Mouse (Mus musculus) neural tube, embryonic 13.5 days (tissue): ENCODE data around the gene Shq1. TPM values are rescaled to one million over a fixed set of nuclear protein-coding genes. Genes with fewer than 3 reads are reported as not detected.

Experiments used
- ATAC-seq: fragments of 200-750 bp; cut with Nextera tagmentation; 2 replicates; pipeline ENCODE4 v1.8.0; 2017; ENCODE audit warnings: low read depth, mild to moderate bottlenecking, moderate TSS enrichment, moderate library complexity
- H3K27ac ChIP-seq: fragments of 300-500 bp; sonication (generic); replicated peaks from 2 replicates; pipeline ENCODE4 v1.5.1; 2015; ENCODE audit warnings: moderate library complexity, mild to moderate bottlenecking, inconsistent platforms
- H3K27me3 ChIP-seq: fragments of 300-500 bp; sonication (generic); 2 replicates; pipeline ENCODE4 v1.6.1; 2015; ENCODE audit warnings: mild to moderate bottlenecking, inconsistent platforms
- H3K36me3 ChIP-seq: fragments of 300-500 bp; sonication (generic); 2 replicates; pipeline ENCODE4 v1.6.1; 2015; ENCODE audit warnings: mild to moderate bottlenecking, inconsistent platforms
- H3K4me1 ChIP-seq: fragments of 300-500 bp; sonication (generic); replicated peaks from 2 replicates; pipeline ENCODE4 v1.6.1; 2015; ENCODE audit warnings: inconsistent platforms
- H3K4me2 ChIP-seq: fragments of 300-500 bp; sonication (generic); 2 replicates; pipeline ENCODE4 v1.6.1; 2015; ENCODE audit warnings: inconsistent platforms, mild to moderate bottlenecking, moderate library complexity
- H3K4me3 ChIP-seq: fragments of 300-500 bp; sonication (generic); 2 replicates; pipeline ENCODE4 v1.5.1; 2015; ENCODE audit warnings: mild to moderate bottlenecking, inconsistent platforms
- H3K9ac ChIP-seq: fragments of 300-500 bp; sonication (generic); 2 replicates; pipeline ENCODE4 v1.6.1; 2015; ENCODE audit warnings: moderate library complexity, mild to moderate bottlenecking, inconsistent platforms
- H3K9me3 ChIP-seq: fragments of 300-500 bp; sonication (generic); 2 replicates; pipeline ENCODE4 v1.6.1; 2016; ENCODE audit warnings: inconsistent platforms
- WGBS: fragments of 180-500 bp; shearing (Covaris S2); methylation state at CpG from one replicate; pipeline ENCODE4 v1.1.7; 2015; 5-methylcytosine and 5-hydroxymethylcytosine counted together
- polyA plus RNA-seq: library from polyadenylated mRNA; unstranded; fragments of >200 nt; fragmentation: Nextera tagmentation; extraction: Ambion mirVana; gene quantifications from 2 replicates; pipeline ENCODE4 v1.2.1, GENCODE M21; 2015

Shq1 gene
- polyA plus RNA-seq, 1 experiment from 2014 or later = 9.8 TPM

DNA sequence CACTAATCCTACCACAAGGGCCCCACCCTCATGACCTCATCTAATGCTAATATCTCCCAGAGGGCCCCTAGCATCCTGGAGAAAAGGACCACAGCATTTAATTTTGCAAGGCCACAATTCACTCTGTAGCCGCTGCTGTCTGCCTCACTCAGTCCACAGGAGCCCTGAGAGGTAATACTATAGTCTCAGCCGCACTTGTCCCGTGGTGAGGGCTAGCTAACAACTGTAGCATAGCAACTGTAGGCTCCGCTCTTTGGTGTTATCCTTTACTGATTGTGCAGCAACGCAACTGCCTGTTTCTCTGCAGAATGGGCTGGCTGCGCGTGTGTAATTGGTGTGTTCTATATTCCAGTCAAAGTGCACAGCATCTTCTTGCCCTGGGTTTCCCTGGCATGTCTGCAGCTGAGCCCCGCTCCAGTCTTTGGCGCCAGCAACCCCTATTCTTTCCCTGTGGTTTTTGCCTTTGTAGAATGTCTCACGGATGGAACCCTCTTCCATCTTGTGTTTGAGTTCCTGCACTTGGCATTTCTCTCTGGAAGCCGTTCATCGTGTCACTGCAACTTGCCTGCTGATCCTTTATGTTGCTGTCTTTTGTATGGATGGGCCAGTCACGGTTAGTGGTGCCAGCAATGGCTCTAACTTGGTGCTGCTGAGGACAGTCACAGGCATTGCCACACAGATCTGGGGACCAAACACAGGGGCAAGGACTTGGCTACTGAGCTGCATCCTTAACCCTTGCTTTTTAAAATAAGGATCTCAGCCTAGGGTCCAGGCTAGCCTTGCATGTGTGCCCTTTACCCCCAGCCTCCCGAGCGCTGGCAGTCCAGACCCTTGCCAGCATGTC, 128.6 kb downstream of the Shq1 start:
- peaks cover 18% of the 10 kb centered on the region; the same call in 1 of the 2 replicates for H3K27me3 ChIP-seq
- no peak overlapping the region for H3K4me3 ChIP-seq
- no peaks in the 10 kb centered on the region for H3K9me3 ChIP-seq
- peaks cover 10% of the 10 kb centered on the region for H3K4me1 ChIP-seq
- H3K9ac ChIP-seq = no peak overlapping the region
- H3K4me2 ChIP-seq = no peak overlapping the region
- ATAC-seq = 0 out of 2 replicates have a peak, but pooled peaks have one; percentile 22
- no peak overlapping the region for H3K27ac ChIP-seq
- H3K36me3 ChIP-seq = no peaks in the 10 kb centered on the region
- WGBS = 49% methylated on average over 15 of the region's 15 CpGs

DNA sequence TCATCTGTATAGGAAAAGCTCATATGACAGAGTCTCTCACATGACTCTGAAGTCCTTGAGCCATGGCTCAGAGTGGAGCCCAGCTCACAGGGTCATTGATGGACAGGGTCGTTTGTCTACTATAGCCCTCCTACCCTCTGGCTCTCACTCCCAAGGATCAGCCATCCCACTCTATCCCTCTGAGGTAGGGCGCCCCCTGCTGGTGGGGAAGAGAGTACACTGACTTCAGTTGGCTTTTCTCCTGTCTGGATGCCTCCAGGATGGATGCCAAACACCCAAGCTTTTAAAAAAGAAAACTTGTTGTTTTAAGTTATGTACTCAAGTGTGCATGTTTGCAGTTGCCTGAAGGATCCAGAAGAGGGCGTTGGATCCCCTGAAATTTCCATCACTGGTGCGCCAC, 131.3 kb downstream of the Shq1 start:
- no peak overlapping the region for H3K4me3 ChIP-seq
- H3K27me3 ChIP-seq = peaks cover 18% of the 10 kb centered on the region; the same call in 1 of the 2 replicates
- no peaks in the 10 kb centered on the region for H3K36me3 ChIP-seq
- H3K27ac ChIP-seq = no peak overlapping the region
- H3K4me2 ChIP-seq = no peak overlapping the region
- no peaks in the 10 kb centered on the region for H3K9me3 ChIP-seq
- 45% methylated on average over 4 of the region's 4 CpGs for WGBS
- no peak overlapping the region for H3K9ac ChIP-seq
- peaks cover 13% of the 10 kb centered on the region for H3K4me1 ChIP-seq
- ATAC-seq = no peak

DNA sequence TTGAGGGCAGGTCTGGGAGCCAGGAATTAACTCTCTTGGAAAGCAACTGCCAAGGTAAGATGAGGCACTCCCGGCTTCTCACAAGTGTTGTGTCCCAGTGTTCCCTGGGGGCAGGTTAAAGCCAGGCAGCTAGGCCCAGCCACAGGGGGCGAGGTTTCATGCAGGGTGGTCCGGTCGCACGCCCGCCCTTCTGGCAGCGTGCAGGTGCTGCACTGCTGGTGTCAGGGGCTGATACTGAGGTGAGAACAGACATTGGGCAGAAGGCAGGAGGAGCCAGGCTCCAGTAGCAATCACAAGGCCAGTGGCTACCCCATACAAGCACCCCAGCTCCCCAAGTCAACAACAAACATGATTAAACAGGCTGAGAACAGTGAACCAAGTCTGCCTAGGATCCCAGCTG, 132.4 kb downstream of the Shq1 start:
- no peak overlapping the region for H3K4me3 ChIP-seq
- peaks cover 13% of the 10 kb centered on the region for H3K4me1 ChIP-seq
- H3K4me2 ChIP-seq = no peak overlapping the region
- H3K9me3 ChIP-seq = no peaks in the 10 kb centered on the region
- no peaks in the 10 kb centered on the region for H3K36me3 ChIP-seq
- H3K27ac ChIP-seq = no peak overlapping the region
- no peak overlapping the region for H3K9ac ChIP-seq
- H3K27me3 ChIP-seq = peaks cover 9% of the 10 kb centered on the region; the same call in 1 of the 2 replicates
- WGBS = 64% methylated on average over 7 of the region's 7 CpGs
- no peak for ATAC-seq

DNA sequence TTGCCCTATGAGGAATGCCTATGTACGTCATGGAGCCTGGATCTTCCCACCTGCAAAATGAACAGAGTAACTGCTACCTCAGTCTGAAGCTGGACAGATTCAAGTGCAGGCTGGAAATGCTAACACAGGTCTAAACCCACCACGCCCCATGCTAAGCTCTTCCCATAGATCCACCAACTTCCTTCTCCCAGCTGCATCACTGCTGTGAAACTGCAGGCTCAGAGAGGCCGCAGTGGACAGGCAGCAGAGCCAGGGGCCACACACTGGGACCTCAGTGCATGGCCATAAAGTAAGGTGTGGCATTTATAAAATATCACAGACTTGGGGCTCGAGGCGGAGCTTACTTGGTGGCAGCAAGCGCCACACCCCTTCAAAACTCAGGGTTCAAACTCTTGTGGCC, 133.0 kb downstream of the Shq1 start:
- Histone ChIP-seq H3K27ac (no peak overlapping the region), H3K4me2 (no peak overlapping the region), H3K4me3 (no peak overlapping the region), H3K27me3 (peaks cover 9% of the 10 kb centered on the region; the same call in 1 of the 2 replicates), H3K4me1 (peaks cover 13% of the 10 kb centered on the region), H3K9ac (no peak overlapping the region), H3K9me3 (no peaks in the 10 kb centered on the region), H3K36me3 (no peaks in the 10 kb centered on the region)
- WGBS = 84% methylated on average over 6 of the region's 6 CpGs
- no peak for ATAC-seq

DNA sequence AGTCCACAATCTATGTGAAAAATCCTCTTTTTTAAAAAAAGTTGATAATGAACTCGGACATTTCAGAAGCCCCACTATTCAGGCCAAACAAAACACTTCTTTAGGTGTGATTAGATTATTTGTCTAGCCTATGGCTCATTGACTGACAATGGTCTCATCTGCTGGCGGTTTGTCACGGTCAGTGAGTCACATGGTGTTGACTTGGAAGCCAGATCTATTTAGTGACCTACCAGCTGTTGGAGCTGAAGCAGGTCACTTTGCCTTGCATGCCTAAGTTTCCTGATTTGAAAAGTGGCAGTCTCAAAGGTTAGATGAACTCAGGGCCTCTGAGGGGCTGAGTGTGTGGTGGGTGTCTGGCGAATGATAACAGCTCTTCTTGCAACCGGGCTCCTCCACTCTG, 133.9 kb downstream of the Shq1 start:
- ATAC-seq = no peak
- Histone ChIP-seq H3K4me2 (no peak overlapping the region), H3K36me3 (no peaks in the 10 kb centered on the region), H3K9me3 (no peaks in the 10 kb centered on the region), H3K9ac (no peak overlapping the region), H3K4me3 (no peak overlapping the region), H3K4me1 (peaks cover 6% of the 10 kb centered on the region), H3K27ac (no peak overlapping the region), H3K27me3 (peaks cover 15% of the 10 kb centered on the region)
- 60% methylated on average over 5 of the region's 5 CpGs for WGBS

DNA sequence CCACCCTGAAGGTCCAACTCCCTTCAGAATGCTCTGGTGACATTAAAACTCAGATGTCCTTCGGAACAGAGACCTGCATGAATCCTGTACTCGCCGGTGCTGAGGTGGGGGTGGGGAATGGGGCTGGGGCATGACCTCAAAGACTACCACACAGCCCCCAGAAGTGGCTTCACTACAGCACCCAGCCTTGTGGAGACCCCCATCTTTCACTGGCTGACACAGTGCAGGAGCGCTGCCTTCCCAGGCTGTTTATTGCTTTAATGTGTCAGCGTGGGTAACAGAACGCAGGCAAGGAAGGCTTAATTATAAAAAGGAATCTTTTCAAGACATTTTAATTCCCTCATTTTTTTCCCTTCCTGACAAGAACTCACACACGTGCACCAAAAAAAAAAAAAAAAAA, 137.6 kb downstream of the Shq1 start:
- 60% methylated on average over 7 of the region's 7 CpGs for WGBS
- no peaks in the 10 kb centered on the region for H3K36me3 ChIP-seq
- no peaks in the 10 kb centered on the region for H3K9me3 ChIP-seq
- H3K4me3 ChIP-seq = no peak overlapping the region
- H3K9ac ChIP-seq = no peak overlapping the region
- H3K27ac ChIP-seq = no peak overlapping the region
- no peak for ATAC-seq
- H3K4me1 ChIP-seq = peaks cover 6% of the 10 kb centered on the region; the same call in 1 of the 2 replicates
- peaks cover 10% of the 10 kb centered on the region; the same call in 1 of the 2 replicates for H3K27me3 ChIP-seq
- H3K4me2 ChIP-seq = no peak overlapping the region

DNA sequence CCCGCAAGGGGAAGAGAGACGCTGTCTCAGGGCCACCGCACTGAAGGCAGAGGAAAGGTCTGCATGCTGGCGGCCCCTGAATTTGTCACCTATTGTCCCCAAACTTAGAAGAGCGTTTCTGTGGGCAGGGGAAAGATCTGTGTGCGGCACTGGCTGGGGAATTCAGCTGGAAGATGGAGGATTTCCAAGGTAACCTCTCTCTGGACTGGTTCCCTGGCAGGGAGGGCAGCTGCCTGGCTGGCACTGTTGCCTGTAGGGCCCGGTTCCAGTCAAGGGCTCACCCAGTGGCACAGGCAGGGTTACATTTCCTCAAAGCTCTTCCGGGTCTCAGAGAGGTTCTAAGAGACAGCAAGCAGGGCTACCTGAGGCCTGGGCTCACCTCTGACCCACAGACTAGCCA, 138.6 kb downstream of the Shq1 start:
- ATAC-seq = no peak
- WGBS = 78% methylated on average over 8 of the region's 8 CpGs
- Histone ChIP-seq H3K36me3 (no peaks in the 10 kb centered on the region), H3K27me3 (peaks cover 7% of the 10 kb centered on the region; the same call in 1 of the 2 replicates), H3K4me1 (peaks cover 7% of the 10 kb centered on the region; the same call in 1 of the 2 replicates), H3K4me3 (no peak overlapping the region), H3K9ac (no peak overlapping the region), H3K4me2 (no peak overlapping the region), H3K27ac (no peak overlapping the region), H3K9me3 (no peaks in the 10 kb centered on the region)

DNA sequence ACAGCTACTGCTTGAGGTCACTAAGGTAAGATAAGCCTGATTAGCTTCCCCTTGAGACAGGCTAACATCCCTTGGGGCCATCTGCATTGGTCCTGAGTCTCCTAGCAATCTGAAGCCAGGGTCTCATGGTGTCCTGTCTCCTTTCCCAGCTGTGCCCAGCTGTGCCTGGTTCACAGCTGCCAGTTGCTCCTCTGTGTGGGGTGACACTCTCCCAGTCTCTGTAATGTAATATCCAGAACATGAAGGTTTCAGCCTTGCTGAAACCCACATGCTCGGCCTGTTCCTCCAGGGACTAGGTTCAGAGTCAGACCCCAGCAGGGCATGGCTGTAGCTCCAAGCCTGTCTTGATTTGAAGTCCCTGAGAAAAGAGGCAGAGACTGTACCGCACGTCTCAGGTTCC, 141.3 kb downstream of the Shq1 start:
- H3K4me3 ChIP-seq = no peak overlapping the region
- peaks cover 18% of the 10 kb centered on the region for H3K4me1 ChIP-seq
- WGBS = 67% methylated on average over 3 of the region's 3 CpGs

DNA sequence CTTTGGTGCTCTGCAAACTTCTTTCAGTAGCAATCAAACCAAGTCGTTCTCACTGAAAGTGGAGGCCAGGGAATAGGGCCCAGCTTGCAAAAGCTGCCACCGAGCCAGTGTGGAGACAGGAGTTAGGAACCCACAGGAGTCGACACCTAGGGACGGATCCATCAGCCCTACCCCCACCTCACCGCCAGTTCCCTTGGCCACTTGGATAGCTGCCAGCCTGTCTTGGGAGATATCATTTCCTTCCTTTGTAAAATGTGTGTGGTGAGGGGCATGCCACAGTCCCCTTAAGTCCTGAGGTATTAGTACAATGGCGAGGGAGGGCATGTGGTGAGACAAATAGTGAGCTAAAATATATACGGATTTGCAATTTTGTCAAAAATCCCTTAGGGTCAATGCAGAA, 142.4 kb downstream of the Shq1 start:
- WGBS = 65% methylated on average over 7 of the region's 7 CpGs

More for the DNA sequence above, 141.3 kb downstream of the Shq1 start:
- Histone ChIP-seq H3K4me2 (no peak overlapping the region), H3K9me3 (no peaks in the 10 kb centered on the region), H3K36me3 (no peaks in the 10 kb centered on the region), H3K27me3 (peaks cover 13% of the 10 kb centered on the region), H3K9ac (no peak overlapping the region), H3K27ac (no peak overlapping the region)
- ATAC-seq = no peak

DNA sequence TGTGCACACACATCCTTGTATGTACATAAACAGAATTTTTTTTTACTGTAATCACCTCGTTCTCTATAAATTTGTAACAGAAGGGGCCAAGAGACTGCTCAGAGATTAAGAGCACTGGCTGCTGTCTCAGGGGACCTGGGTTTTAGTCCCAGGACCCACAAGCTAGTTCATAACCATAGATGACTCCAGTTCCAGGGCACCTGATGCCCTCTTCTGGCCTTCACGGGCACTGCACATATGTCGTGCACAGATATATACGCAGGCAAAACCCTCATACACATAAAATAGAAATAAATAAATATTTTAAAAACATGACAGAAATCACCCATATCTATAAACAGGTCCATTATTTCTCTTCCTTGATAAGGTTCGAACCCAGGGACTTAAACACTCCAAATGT, 143.0 kb downstream of the Shq1 start:
- Histone ChIP-seq H3K9ac (no peak overlapping the region), H3K9me3 (no peaks in the 10 kb centered on the region), H3K27ac (no peak overlapping the region), H3K36me3 (no peaks in the 10 kb centered on the region), H3K4me1 (peaks cover 18% of the 10 kb centered on the region), H3K27me3 (peaks cover 24% of the 10 kb centered on the region), H3K4me2 (no peak overlapping the region), H3K4me3 (no peak overlapping the region)
- ATAC-seq = no peak
- WGBS = 92% methylated on average over 5 of the region's 5 CpGs

More for the DNA sequence above, 142.4 kb downstream of the Shq1 start:
- Histone ChIP-seq H3K9ac (no peak overlapping the region), H3K27me3 (peaks cover 22% of the 10 kb centered on the region), H3K36me3 (no peaks in the 10 kb centered on the region), H3K9me3 (no peaks in the 10 kb centered on the region), H3K4me3 (no peak overlapping the region), H3K27ac (no peak overlapping the region), H3K4me2 (no peak overlapping the region), H3K4me1 (peaks cover 18% of the 10 kb centered on the region)
- no peak for ATAC-seq

DNA sequence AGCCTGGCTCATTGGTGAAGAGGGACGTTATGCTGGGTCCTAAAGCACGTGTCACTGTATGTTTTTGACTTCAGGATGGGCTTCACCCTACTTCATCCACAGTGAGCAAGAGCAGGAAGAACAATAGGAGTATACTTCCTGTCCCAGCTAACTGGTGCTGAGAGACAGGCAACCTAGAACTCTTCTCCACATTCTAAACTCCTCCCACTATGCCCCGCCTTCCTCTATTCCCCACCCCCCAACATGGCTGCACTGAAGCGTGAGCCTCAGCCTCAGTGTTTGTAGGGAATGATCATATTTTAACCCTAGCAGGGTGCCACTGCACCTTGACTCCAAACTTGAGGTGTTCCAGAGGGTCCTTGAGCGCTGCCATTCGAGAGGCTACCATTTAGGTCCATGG, 143.8 kb downstream of the Shq1 start:
- H3K4me3 ChIP-seq = no peak overlapping the region
- peaks cover 21% of the 10 kb centered on the region for H3K4me1 ChIP-seq
- H3K9me3 ChIP-seq = no peaks in the 10 kb centered on the region
- H3K4me2 ChIP-seq = no peak overlapping the region
- H3K27me3 ChIP-seq = peaks cover 17% of the 10 kb centered on the region
- no peak for ATAC-seq
- H3K36me3 ChIP-seq = no peaks in the 10 kb centered on the region
- H3K9ac ChIP-seq = no peak overlapping the region
- no peak overlapping the region for H3K27ac ChIP-seq
- 91% methylated on average over 6 of the region's 6 CpGs for WGBS

DNA sequence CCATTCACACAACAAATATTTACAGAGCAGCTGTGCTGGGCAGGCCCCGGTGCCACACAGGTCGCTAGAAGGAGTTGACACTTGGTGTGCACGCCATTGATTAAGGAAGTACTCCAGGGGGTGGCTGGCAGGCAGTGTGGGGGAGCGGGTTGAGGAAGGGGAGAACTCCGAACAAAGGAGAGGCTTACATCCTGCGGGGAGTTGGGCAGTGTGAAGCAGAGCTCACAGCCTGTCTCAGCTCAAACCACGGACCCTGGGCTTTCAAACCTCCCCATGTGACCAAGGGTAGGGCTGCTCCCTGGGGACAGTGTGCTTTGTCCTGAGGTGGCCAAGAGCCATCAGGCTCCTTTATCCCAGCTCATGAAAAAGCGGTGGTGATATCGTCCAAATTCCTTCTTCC, 144.9 kb downstream of the Shq1 start:
- no peak overlapping the region for H3K4me2 ChIP-seq
- ATAC-seq = no peak
- H3K4me1 ChIP-seq = peaks cover 29% of the 10 kb centered on the region
- H3K27ac ChIP-seq = no peak overlapping the region
- H3K27me3 ChIP-seq = peaks cover 22% of the 10 kb centered on the region
- WGBS = 4% methylated on average over 9 of the region's 9 CpGs
- H3K9me3 ChIP-seq = no peaks in the 10 kb centered on the region
- H3K9ac ChIP-seq = no peak overlapping the region
- H3K36me3 ChIP-seq = no peaks in the 10 kb centered on the region
- no peak overlapping the region for H3K4me3 ChIP-seq

DNA sequence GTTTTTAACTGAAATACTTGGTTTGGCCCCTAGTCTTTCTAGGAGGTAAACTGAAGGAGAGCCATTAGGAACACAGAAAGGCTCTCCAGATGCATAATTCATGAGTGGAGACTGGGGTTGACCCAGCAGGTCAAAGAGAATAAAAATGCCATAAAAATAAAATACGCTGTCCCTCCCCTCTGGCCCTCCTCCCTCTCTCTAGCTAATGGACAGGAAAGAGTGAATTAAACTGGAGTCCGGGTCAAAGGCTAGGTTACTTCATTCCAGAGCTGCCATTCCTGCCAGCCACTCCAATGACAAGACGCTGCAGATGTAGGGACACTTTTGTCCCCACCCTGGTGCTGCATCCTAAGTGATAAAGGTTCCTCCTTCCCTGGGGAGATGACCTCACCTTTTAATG, 145.5 kb downstream of the Shq1 start:
- Histone ChIP-seq H3K4me1 (peaks cover 35% of the 10 kb centered on the region), H3K9me3 (no peaks in the 10 kb centered on the region), H3K4me3 (no peak overlapping the region), H3K27me3 (peaks cover 22% of the 10 kb centered on the region), H3K4me2 (no peak overlapping the region), H3K27ac (no peak overlapping the region), H3K36me3 (no peaks in the 10 kb centered on the region), H3K9ac (no peak overlapping the region)
- 10% methylated on average over 3 of the region's 3 CpGs for WGBS
- no peak for ATAC-seq
